Mouse (Mus musculus) stomach, postnatal 0 days (tissue): Measurements from ENCODE around the gene Rptor. TPM values are rescaled to one million over a fixed set of nuclear protein-coding genes. Genes with fewer than 3 reads are reported as not detected.
A peak's percentile ranks its signal among the peaks of the same experiment; 100 is the strongest.

ENCODE experiments used
- ATAC-seq: fragments of 200-750 bp; cut with Nextera tagmentation; 2 replicates; pipeline ENCODE4 v1.8.0; 2017; ENCODE audit not compliant: low FRiP score, low TSS enrichment
- DNase-seq: peaks from one replicate; pipeline ENCODE4 v3.0.0-alpha.2; 2016; ENCODE audit warnings: low spot score
- H3K27ac ChIP-seq: fragments of 300-500 bp; sonication (generic); replicated peaks from 2 replicates; pipeline ENCODE4 v1.5.1; 2014; ENCODE audit warnings: mild to moderate bottlenecking, control low read depth
- H3K27me3 ChIP-seq: fragments of 300-500 bp; sonication (generic); 2 replicates; pipeline ENCODE4 v1.6.1; 2014; ENCODE audit warnings: low read length; ENCODE audit not compliant: control insufficient read depth, insufficient read depth
- H3K36me3 ChIP-seq: fragments of 300-500 bp; sonication (generic); 2 replicates; pipeline ENCODE4 v1.6.1; 2014; ENCODE audit warnings: low read length, mixed read lengths; ENCODE audit not compliant: control insufficient read depth, insufficient read depth
- H3K4me1 ChIP-seq: fragments of 300-500 bp; sonication (generic); replicated peaks from 2 replicates; pipeline ENCODE4 v1.6.1; 2014; ENCODE audit warnings: antibody characterized with exemption; ENCODE audit not compliant: control insufficient read depth, insufficient read depth
- H3K4me2 ChIP-seq: fragments of 300-500 bp; sonication (generic); replicated peaks from 2 replicates; pipeline ENCODE4 v1.6.1; 2014; ENCODE audit warnings: low read depth, mild to moderate bottlenecking, control low read depth, moderate library complexity
- H3K4me3 ChIP-seq: fragments of 300-500 bp; sonication (generic); 2 replicates; pipeline ENCODE4 v1.5.1; 2014; ENCODE audit warnings: low read depth, low read length, control low read depth
- H3K9ac ChIP-seq: fragments of 300-500 bp; sonication (generic); 2 replicates; pipeline ENCODE4 v1.6.1; 2014; ENCODE audit warnings: mild to moderate bottlenecking, low read length, control low read depth, mixed read lengths
- H3K9me3 ChIP-seq: fragments of 300-500 bp; sonication (generic); 2 replicates; pipeline ENCODE4 v1.6.1; 2016; ENCODE audit warnings: low read length; ENCODE audit not compliant: control insufficient read depth
- CTCF ChIP-seq: IDR thresholded peaks from 2 replicates; pipeline ENCODE4 v1.5.1; 2016; ENCODE audit warnings: antibody characterized with exemption, low read depth, mild to moderate bottlenecking, moderate library complexity
- EP300 ChIP-seq: optimal IDR thresholded peaks from 2 replicates; pipeline ENCODE3; 2016; ENCODE audit warnings: antibody characterized with exemption
- WGBS: fragments of 180-500 bp; shearing (Covaris S2); extraction: QIAGEN DNeasy Blood & Tissue Kit; methylation state at CpG from one replicate; pipeline ENCODE4 v1.1.7; 2014; 5-methylcytosine and 5-hydroxymethylcytosine counted together
- polyA plus RNA-seq: library from polyadenylated mRNA; unstranded; fragments of >200 nt; fragmentation: Nextera tagmentation; extraction: Ambion mirVana; gene quantifications from 2 replicates; pipeline ENCODE4 v1.2.1, GENCODE M21; 2015

The Rptor gene
- polyA plus RNA-seq, 1 experiment from 2014 or later = 3.7 TPM

DNA sequence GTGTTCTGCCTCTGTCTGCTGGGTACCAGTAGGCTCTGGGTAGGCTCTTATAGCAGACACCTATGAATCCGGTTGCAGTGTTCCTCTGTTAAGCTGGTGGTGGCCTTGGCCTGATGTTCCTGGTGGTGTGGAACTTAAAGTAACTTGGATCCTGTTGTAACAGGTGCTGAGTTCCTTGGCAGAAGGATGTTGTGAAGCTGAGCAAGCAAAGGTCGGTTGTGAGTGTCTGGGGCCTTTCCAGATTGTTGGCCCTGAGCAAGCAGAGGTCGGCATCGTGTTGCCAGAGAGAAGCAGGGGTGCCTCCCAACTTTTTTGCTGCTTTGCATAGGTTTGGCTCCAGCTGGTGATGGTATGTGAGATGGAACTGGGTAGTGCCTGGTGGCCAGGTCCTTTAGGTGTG, 21.7 kb downstream of the Rptor start:
- H3K4me2 ChIP-seq = no peak overlapping the region
- ATAC-seq = no peak
- no peaks in the 10 kb centered on the region for H3K27me3 ChIP-seq
- WGBS = 69% methylated on average over 4 of the region's 4 CpGs
- H3K9me3 ChIP-seq = no peaks in the 10 kb centered on the region
- H3K4me1 ChIP-seq = no peaks in the 10 kb centered on the region; the same call in 1 of the 2 replicates
- TF ChIP-seq EP300 (no peak), CTCF (no peak)
- no peak overlapping the region for H3K27ac ChIP-seq
- H3K4me3 ChIP-seq = no peak overlapping the region
- no peak for DNase-seq
- no peak overlapping the region for H3K9ac ChIP-seq
- H3K36me3 ChIP-seq = no peaks in the 10 kb centered on the region

DNA sequence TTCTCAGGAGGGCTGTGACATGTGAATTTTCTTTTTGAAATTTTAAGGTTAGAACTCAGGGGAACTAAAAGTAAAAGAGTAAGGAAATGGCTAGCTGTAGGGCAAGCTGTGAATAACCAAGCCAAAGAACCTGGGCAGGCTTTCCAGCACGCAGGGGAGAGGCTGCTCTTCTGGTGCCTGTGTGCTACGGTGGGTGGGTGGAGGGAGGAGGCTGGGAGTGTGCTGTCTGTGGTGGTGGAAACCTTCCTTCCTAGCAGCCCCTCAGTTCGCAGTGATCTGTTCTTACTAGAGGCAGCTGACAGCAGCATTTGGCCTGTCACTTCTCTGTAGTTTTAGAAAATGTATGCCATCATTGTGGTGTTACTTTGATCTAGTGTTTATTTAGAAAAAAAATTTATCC, 22.2 kb downstream of the Rptor start:
- TF ChIP-seq EP300 (no peak), CTCF (no peak)
- Histone ChIP-seq H3K4me1 (no peaks in the 10 kb centered on the region; the same call in 1 of the 2 replicates), H3K9me3 (no peaks in the 10 kb centered on the region), H3K4me3 (no peak overlapping the region), H3K27me3 (no peaks in the 10 kb centered on the region), H3K27ac (no peak overlapping the region), H3K9ac (no peak overlapping the region), H3K4me2 (no peak overlapping the region), H3K36me3 (no peaks in the 10 kb centered on the region)
- WGBS = 27% methylated on average over 3 of the region's 3 CpGs
- DNase-seq = no peak
- ATAC-seq = no peak

DNA sequence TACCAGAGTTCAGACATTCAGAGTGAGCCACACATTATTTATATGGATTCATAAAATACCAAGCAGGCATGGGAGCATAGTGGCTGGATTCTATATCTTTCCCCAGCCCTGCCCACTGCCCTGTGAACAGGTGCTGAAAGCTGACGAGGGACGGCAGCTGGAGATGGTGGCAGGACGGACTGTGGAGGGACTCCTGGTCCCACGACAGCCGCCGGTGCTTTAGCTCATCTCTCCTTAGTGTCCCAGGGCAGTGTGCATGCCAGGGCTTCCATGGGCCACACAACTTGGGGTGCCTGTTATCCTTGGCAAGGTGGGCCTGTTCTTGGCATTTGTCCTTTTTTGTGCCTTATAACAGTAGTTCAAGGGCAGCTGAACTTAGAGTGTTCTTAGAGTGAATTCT, 22.8 kb downstream of the Rptor start:
- no peaks in the 10 kb centered on the region for H3K27me3 ChIP-seq
- TF ChIP-seq CTCF (no peak), EP300 (no peak)
- no peak overlapping the region for H3K4me2 ChIP-seq
- no peak overlapping the region for H3K4me3 ChIP-seq
- H3K27ac ChIP-seq = no peak overlapping the region
- WGBS = 60% methylated on average over 6 of the region's 6 CpGs
- H3K36me3 ChIP-seq = no peaks in the 10 kb centered on the region
- no peak overlapping the region for H3K9ac ChIP-seq
- no peaks in the 10 kb centered on the region for H3K9me3 ChIP-seq
- no peaks in the 10 kb centered on the region; the same call in 1 of the 2 replicates for H3K4me1 ChIP-seq
- no peak for DNase-seq
- no peak for ATAC-seq

DNA sequence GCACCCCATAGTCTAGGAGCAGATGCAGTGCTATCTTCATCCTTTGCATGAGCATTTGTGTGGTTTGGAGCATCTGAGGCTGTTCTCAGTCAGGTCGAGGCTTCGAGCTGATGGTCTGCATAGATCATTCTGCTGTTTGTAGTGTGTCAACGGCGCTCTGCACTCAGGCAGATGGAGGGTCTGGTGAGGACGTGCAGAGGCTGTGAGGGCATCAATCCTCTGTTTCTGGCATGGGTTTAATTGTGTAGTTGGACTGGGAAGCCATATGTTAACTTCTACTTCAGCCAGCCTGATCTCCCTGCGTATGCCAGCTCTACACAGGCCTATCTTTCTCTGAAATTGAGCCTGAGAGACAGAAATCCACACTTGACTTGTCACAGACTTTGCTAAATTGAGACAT, 23.2 kb downstream of the Rptor start:
- WGBS = 53% methylated on average over 6 of the region's 6 CpGs
- no peak for TF ChIP-seq CTCF
- no peak for TF ChIP-seq EP300
- Histone ChIP-seq H3K27ac (no peak overlapping the region), H3K9me3 (no peaks in the 10 kb centered on the region), H3K9ac (no peak overlapping the region), H3K36me3 (no peaks in the 10 kb centered on the region), H3K4me2 (no peak overlapping the region), H3K27me3 (no peaks in the 10 kb centered on the region), H3K4me3 (no peak overlapping the region), H3K4me1 (no peaks in the 10 kb centered on the region; the same call in 1 of the 2 replicates)
- no peak for ATAC-seq
- DNase-seq = no peak

DNA sequence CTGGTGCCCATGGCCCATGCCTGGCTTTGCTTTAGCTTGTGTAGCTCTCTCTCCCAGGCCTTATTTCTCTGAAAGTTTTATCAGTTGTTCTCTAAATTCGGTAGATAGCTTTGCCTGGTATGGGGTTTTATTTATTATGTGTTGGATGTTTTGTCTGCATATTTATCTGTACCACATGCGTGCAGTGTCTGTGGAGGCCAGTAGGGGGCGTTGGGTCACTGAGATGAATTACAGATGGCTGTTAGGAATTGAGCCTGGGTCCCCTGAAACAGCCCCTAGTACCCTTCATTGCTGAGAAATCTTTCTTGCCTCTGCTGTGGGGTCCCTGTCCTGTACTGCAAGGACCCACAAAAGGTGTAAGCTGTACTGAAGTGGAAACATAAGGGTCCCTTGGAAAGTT, 24.5 kb downstream of the Rptor start:
- Histone ChIP-seq H3K4me1 (peaks cover 4% of the 10 kb centered on the region), H3K4me3 (no peak overlapping the region), H3K27ac (no peak overlapping the region), H3K9me3 (no peaks in the 10 kb centered on the region), H3K4me2 (no peak overlapping the region), H3K27me3 (no peaks in the 10 kb centered on the region), H3K9ac (no peak overlapping the region), H3K36me3 (no peaks in the 10 kb centered on the region)
- TF ChIP-seq CTCF = peak; percentile 50
- no peak for TF ChIP-seq EP300
- no peak for DNase-seq
- no peak for ATAC-seq
- 62% methylated on average over 3 of the region's 3 CpGs for WGBS

DNA sequence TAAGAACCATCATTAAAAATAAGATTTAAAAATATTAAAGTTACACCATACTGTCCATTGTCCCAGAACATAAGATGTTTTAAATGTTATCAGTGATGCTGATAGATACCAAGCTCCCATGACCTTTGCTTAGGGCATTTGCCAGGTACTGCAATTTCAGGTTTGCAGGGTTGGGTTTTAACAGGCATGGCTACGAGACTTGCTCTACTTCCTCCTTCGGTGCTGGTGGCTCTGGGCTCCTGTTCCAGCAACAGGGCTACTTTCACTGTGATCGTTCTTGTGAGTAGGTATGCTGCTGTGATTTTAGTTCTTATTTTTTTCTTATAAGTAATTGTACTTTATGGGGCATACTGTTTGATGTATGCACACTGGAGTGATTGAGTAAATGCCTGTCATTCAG, 26.4 kb downstream of the Rptor start:
- Histone ChIP-seq H3K36me3 (no peaks in the 10 kb centered on the region), H3K4me1 (peaks cover 4% of the 10 kb centered on the region), H3K27ac (no peak overlapping the region), H3K9me3 (no peaks in the 10 kb centered on the region), H3K4me2 (no peak overlapping the region), H3K9ac (no peak overlapping the region), H3K27me3 (no peaks in the 10 kb centered on the region), H3K4me3 (no peak overlapping the region)
- TF ChIP-seq CTCF (no peak), EP300 (no peak)
- DNase-seq (no peak), ATAC-seq (no peak; the same call in 1 of the 2 replicates)
- 71% methylated on average over 3 of the region's 3 CpGs for WGBS
